ENCODE assay signal across 11 mouse cellular contexts in the genomic region with DNA sequence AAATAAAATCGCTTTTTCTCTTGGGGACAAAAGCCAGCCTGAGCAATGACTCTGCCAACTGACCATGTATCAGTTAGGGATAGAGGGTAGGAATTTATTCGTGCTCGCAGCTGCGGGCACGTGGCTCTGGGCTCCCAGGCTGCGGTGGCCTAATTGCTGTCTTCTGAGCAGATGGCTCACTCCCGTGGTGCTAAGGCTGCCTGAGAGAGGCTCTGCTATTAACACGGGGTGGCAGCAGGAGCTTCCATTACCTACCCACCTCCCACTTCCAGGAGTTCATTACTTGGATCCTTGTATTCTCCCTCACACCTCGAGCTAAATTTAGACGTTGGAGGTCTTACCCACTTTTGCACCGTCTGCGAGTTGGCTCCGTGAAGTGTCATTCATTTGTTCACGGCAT. TPM values are rescaled to one million over a fixed set of nuclear protein-coding genes. Genes with fewer than 3 reads are reported as not detected.
DNase-seq lines count a peak whose midpoint lies in the region; ATAC-seq lines count a peak whose summit lies in the region.
"Had no signal": no experiment of that assay in that cellular context is flagged by ENCODE, and none has a peak within 500 bp of the region (broad histone marks: within the 10 kb centered on the region; RNA-seq: fewer than 3 reads in every experiment).

No protein-coding gene starts in this region.

- WGBS in forebrain, embryonic 14.5 days: 57% methylated on average over 14 of the region's 14 CpGs
- 83% methylated on average over 14 of the region's 14 CpGs for WGBS in forebrain, embryonic 11.5 days
- WGBS in intestine, embryonic 15.5 days: 76% methylated on average over 14 of the region's 14 CpGs

- no peaks in the 10 kb centered on the region for H3K9me3 ChIP-seq in forebrain, embryonic 14.5 days (replicated peaks; ENCODE audit: control insufficient read depth, low read length)
- H3K9me3 ChIP-seq in forebrain, embryonic 11.5 days (ENCODE audit: control insufficient read depth, low read length): no peaks in the 10 kb centered on the region
- no peaks in the 10 kb centered on the region for H3K9me3 ChIP-seq in intestine, embryonic 15.5 days

- H3K27me3 ChIP-seq in forebrain, embryonic 14.5 days (replicated peaks; ENCODE audit: control insufficient read depth, insufficient read depth, low read length): no peaks in the 10 kb centered on the region
- no peaks in the 10 kb centered on the region for H3K27me3 ChIP-seq in forebrain, embryonic 11.5 days (ENCODE audit: control insufficient read depth, insufficient read depth, low read length)
- no peaks in the 10 kb centered on the region for H3K27me3 ChIP-seq in intestine, embryonic 15.5 days (replicated peaks)

- peaks cover 6% of the 10 kb centered on the region; the same call in 1 of the 2 replicates for H3K4me1 ChIP-seq in forebrain, embryonic 14.5 days (ENCODE audit: control insufficient read depth, insufficient read depth, low read length)
- H3K4me1 ChIP-seq in forebrain, embryonic 11.5 days (replicated peaks; ENCODE audit: control insufficient read depth, insufficient read depth, low read length): no peaks in the 10 kb centered on the region
- H3K4me1 ChIP-seq in intestine, embryonic 15.5 days (replicated peaks): peaks cover 8% of the 10 kb centered on the region; the same call in 1 of the 2 replicates

- H3K9ac ChIP-seq in forebrain, embryonic 14.5 days (ENCODE audit: low read length): no peak overlapping the region
- no peak overlapping the region for H3K9ac ChIP-seq in forebrain, embryonic 11.5 days (ENCODE audit: low read length)
- no peak overlapping the region for H3K9ac ChIP-seq in intestine, embryonic 15.5 days

- peak; percentile 78 for ATAC-seq in forebrain, embryonic 14.5 days
- no peak for ATAC-seq in forebrain, embryonic 11.5 days (replicated peaks; ENCODE audit: low FRiP score)
- ATAC-seq in intestine, embryonic 15.5 days: no peak

- H3K4me3 ChIP-seq in forebrain, embryonic 14.5 days (ENCODE audit: low read depth, low read length): no peak overlapping the region
- no peak overlapping the region for H3K4me3 ChIP-seq in forebrain, embryonic 11.5 days (ENCODE audit: low read depth, low read length)
- H3K4me3 ChIP-seq in intestine, embryonic 15.5 days (replicated peaks): no peak overlapping the region
- H3K4me3 ChIP-seq: megakaryocyte, embryonic 14.5 days had no signal

- intact Hi-C loops in left cerebral cortex, postnatal 10 days (cut with DNase I): loop anchor here (10.0 kb wide), 1 partner anchor 232 kb away; the partner anchor contains the start of gene Capn8
- intact Hi-C loops in left cerebral cortex, postnatal 25 days (cut with DNase I): no loop called here

- peak; percentile 57 for DNase-seq in forebrain, embryonic 14.5 days (ENCODE audit: low spot score)
- no peak for DNase-seq in forebrain, embryonic 11.5 days (ENCODE audit: low spot score)
- DNase-seq in left cerebral cortex, adult 11 months (ENCODE audit: low spot score): peak; percentile 55
- no peak for DNase-seq in left cerebral cortex, postnatal 10 days (ENCODE audit: extremely low spot score in 1 of 2, low spot score in 2 of 2)
- peak; percentile 45 to 74 for DNase-seq in left cerebral cortex, postnatal 25 days (ENCODE audit: low spot score in 2 of 2)
- DNase-seq in right cerebral cortex, postnatal 14 days: peak; percentile 37
- DNase-seq in urinary bladder, postnatal 14 days (ENCODE audit: low spot score): no peak
- DNase-seq: heart, postnatal 10 days had no signal

- no peak overlapping the region for H3K27ac ChIP-seq in forebrain, embryonic 14.5 days (ENCODE audit: low read depth, low read length)
- no peak overlapping the region for H3K27ac ChIP-seq in forebrain, embryonic 11.5 days (ENCODE audit: low read depth, low read length)
- no peak overlapping the region for H3K27ac ChIP-seq in intestine, embryonic 15.5 days

- H3K4me2 ChIP-seq in forebrain, embryonic 14.5 days (ENCODE audit: low read length): no peak overlapping the region
- no peak overlapping the region for H3K4me2 ChIP-seq in forebrain, embryonic 11.5 days (ENCODE audit: low read depth, low read length, severe bottlenecking)
- no peak overlapping the region for H3K4me2 ChIP-seq in intestine, embryonic 15.5 days (replicated peaks)

- no peaks in the 10 kb centered on the region for H3K36me3 ChIP-seq in forebrain, embryonic 14.5 days (ENCODE audit: control insufficient read depth, insufficient read depth, low read length)
- H3K36me3 ChIP-seq in forebrain, embryonic 11.5 days (ENCODE audit: control insufficient read depth, insufficient read depth, low read length): no peaks in the 10 kb centered on the region
- H3K36me3 ChIP-seq in intestine, embryonic 15.5 days: no peaks in the 10 kb centered on the region

RNA-seq across cellular contexts. Expression of gene Susd4, which starts 33.4 kb away (rescaled TPM):
- polyA plus RNA-seq in forebrain, embryonic 14.5 days (2014; fragmentation: Nextera tagmentation; extraction: Ambion mirVana): 37.4 and 42.9 TPM in 2 replicates
- polyA plus RNA-seq in forebrain, embryonic 11.5 days (2014; fragmentation: Nextera tagmentation; extraction: Ambion mirVana): 14.4 and 15.6 TPM in 2 replicates
- 10 to 100 TPM; 75.2 to 78.9 TPM for total RNA-seq in left cerebral cortex, postnatal 10 days (2021)
- 100 to 1,000 TPM; 104 to 108 TPM for total RNA-seq in left cerebral cortex, postnatal 25 days (2021)
- 15.1 and 15.5 TPM in 2 replicates for polyA plus RNA-seq in intestine, embryonic 15.5 days (2015; fragmentation: Nextera tagmentation; extraction: Ambion mirVana)

RNA-seq across cellular contexts. Expression of gene Ccdc185, which starts 48.1 kb away (rescaled TPM):
- polyA plus RNA-seq in forebrain, embryonic 14.5 days (2014; fragmentation: Nextera tagmentation; extraction: Ambion mirVana): not detected in 2 replicates
- not detected in 2 replicates for polyA plus RNA-seq in forebrain, embryonic 11.5 days (2014; fragmentation: Nextera tagmentation; extraction: Ambion mirVana)
- total RNA-seq in left cerebral cortex, postnatal 10 days (2021): not detected
- not detected for total RNA-seq in left cerebral cortex, postnatal 25 days (2021)
- not detected in 2 replicates for polyA plus RNA-seq in intestine, embryonic 15.5 days (2015; fragmentation: Nextera tagmentation; extraction: Ambion mirVana)
- total RNA-seq: heart, postnatal 10 days had no signal
- polyA plus RNA-seq: limb, embryonic 11.5 days had no signal

Comparison
In these comparisons a context has a peak if more than half of its experiments do, and no peak if none do; other contexts are left out.
1. DNase-seq: peak in forebrain, embryonic 14.5 days (single experiment), left cerebral cortex, adult 11 months (single experiment), left cerebral cortex, postnatal 25 days (2 of 2) and right cerebral cortex, postnatal 14 days (single experiment); none in forebrain, embryonic 11.5 days (single experiment), left cerebral cortex, postnatal 10 days (0 of 2) and urinary bladder, postnatal 14 days (single experiment).